Mouse (Mus musculus) right cerebral cortex, postnatal 4 days (tissue): ENCODE measurements around the gene Mfsd4b4.
"Not testable (repeated sequence)": the region's sequence is repeated elsewhere in the genome, so short reads cannot be mapped to it uniquely, and the experiment has no call there.

Experiments used
- DNase-seq: peaks from one replicate; pipeline ENCODE4 v3.0.0-alpha.2; 2022

Gene Mfsd4b4

GRCm38 (mm10) chr10:39898874-39899371, at the start of gene Mfsd4b4:
TSS of gene Mfsd4b4 (minus strand) at chr10:39899238.
- DNase-seq = peak; percentile 80

- DNase-seq = not testable (repeated sequence)
Measured at GRCm38 (mm10) chr10:39947195-39947594, 48.2 kb upstream of the Mfsd4b4 start.

- DNase-seq = no peak
Measured at GRCm38 (mm10) chr10:39936553-39936952, 37.5 kb upstream of the Mfsd4b4 start.

GRCm38 (mm10) chr10:39926616-39927139, 27.6 kb upstream of the Mfsd4b4 start, which contains the start of gene Mfsd4b2:
TSS of gene Mfsd4b2 (minus strand) at chr10:39926923.
- peak; percentile 29 for DNase-seq

GRCm38 (mm10) chr10:39924556-39924955, 25.5 kb upstream of the Mfsd4b4 start:
- not testable (repeated sequence) for DNase-seq

GRCm38 (mm10) chr10:39912616-39913015, 13.6 kb upstream of the Mfsd4b4 start:
- DNase-seq = no peak

GRCm38 (mm10) chr10:39908768-39909441, 9.9 kb upstream of the Mfsd4b4 start:
- DNase-seq = no peak

GRCm38 (mm10) chr10:39906799-39907658, 8.0 kb upstream of the Mfsd4b4 start:
- no peak for DNase-seq

- no peak for DNase-seq
Measured at GRCm38 (mm10) chr10:39904191-39904590, 5.2 kb upstream of the Mfsd4b4 start.

GRCm38 (mm10) chr10:39896503-39896902, 2.5 kb downstream of the Mfsd4b4 start:
- DNase-seq = no peak

- no peak for DNase-seq
Measured at GRCm38 (mm10) chr10:39893702-39894697, 5.0 kb downstream of the Mfsd4b4 start.

- DNase-seq = no peak
Measured at GRCm38 (mm10) chr10:39888621-39889020, 10.4 kb downstream of the Mfsd4b4 start.

- DNase-seq = no peak
Measured at GRCm38 (mm10) chr10:39865509-39865908, 33.5 kb downstream of the Mfsd4b4 start.

GRCm38 (mm10) chr10:39842621-39843020, 56.4 kb downstream of the Mfsd4b4 start:
- DNase-seq = no peak
